Mouse (Mus musculus): Measurements from ENCODE around the gene Slc25a51. TPM values are rescaled to one million over a fixed set of nuclear protein-coding genes. Genes with fewer than 3 reads are reported as not detected.

Slc25a51 gene
- polyA plus RNA-seq, 1 experiment = 67.2 TPM

- TF ChIP-seq CTCF (IDR thresholded peaks at IDR 0.05; ENCODE audit: extremely low read depth, insufficient read length, insufficient replicate concordance, low read depth, low read length) (no peak), POLR2A (IDR thresholded peaks at IDR 0.05; ENCODE audit: low read depth, low read length) (no peak)
- Histone ChIP-seq H3K4me3 (ENCODE audit: low read depth, low read length) (peak overlapping the region; percentile 99), H3K4me1 (ENCODE audit: control insufficient read depth, insufficient read depth, insufficient read length, low read length) (peaks cover 15% of the 10 kb centered on the region; the same call in 1 of the 2 replicates), H3K36me3 (ENCODE audit: control insufficient read depth, insufficient read depth, low read length) (peaks cover 9% of the 10 kb centered on the region), H3K27me3 (ENCODE audit: control insufficient read depth, insufficient read depth, low read length) (no peaks in the 10 kb centered on the region), H3K27ac (ENCODE audit: insufficient read depth, low read depth, low read length) (peak overlapping the region; percentile 97)
- WGBS = under 1% methylated on average over 19 of the region's 19 CpGs
These were observed 747 bp downstream of the Slc25a51 start for GRCm38 (mm10) chr4:45407703-45408334.

- Histone ChIP-seq H3K4me3 (ENCODE audit: low read depth, low read length) (no peak overlapping the region; the same call in 1 of the 2 replicates), H3K4me1 (ENCODE audit: control insufficient read depth, insufficient read depth, insufficient read length, low read length) (peaks cover 21% of the 10 kb centered on the region), H3K27me3 (ENCODE audit: control insufficient read depth, insufficient read depth, low read length) (no peaks in the 10 kb centered on the region), H3K36me3 (ENCODE audit: control insufficient read depth, insufficient read depth, low read length) (peaks cover 12% of the 10 kb centered on the region), H3K27ac (ENCODE audit: insufficient read depth, low read depth, low read length) (peak overlapping the region; percentile 7; the same call in 1 of the 2 replicates)
- 31% methylated on average over 5 of the region's 5 CpGs for WGBS
- TF ChIP-seq CTCF (IDR thresholded peaks at IDR 0.05; ENCODE audit: extremely low read depth, insufficient read length, insufficient replicate concordance, low read depth, low read length) (no peak), POLR2A (IDR thresholded peaks at IDR 0.05; ENCODE audit: low read depth, low read length) (no peak)
These were observed 1.4 kb downstream of the Slc25a51 start for GRCm38 (mm10) chr4:45407001-45407702.

- 0 out of 2 replicates have a peak overlapping the region, but pooled peaks have one; percentile 20 for H3K4me3 ChIP-seq (ENCODE audit: low read depth, low read length)
- H3K4me1 ChIP-seq (ENCODE audit: control insufficient read depth, insufficient read depth, insufficient read length, low read length) = peaks cover 24% of the 10 kb centered on the region
- no peak for TF ChIP-seq CTCF (IDR thresholded peaks at IDR 0.05; ENCODE audit: extremely low read depth, insufficient read length, insufficient replicate concordance, low read depth, low read length)
- TF ChIP-seq POLR2A (IDR thresholded peaks at IDR 0.05; ENCODE audit: low read depth, low read length) = no peak
- H3K27ac ChIP-seq (ENCODE audit: insufficient read depth, low read depth, low read length) = peak overlapping the region; percentile 37; the same call in 1 of the 2 replicates
- 83% methylated on average over 7 of the region's 7 CpGs for WGBS
- peaks cover 14% of the 10 kb centered on the region for H3K36me3 ChIP-seq (ENCODE audit: control insufficient read depth, insufficient read depth, low read length)
- H3K27me3 ChIP-seq (ENCODE audit: control insufficient read depth, insufficient read depth, low read length) = no peaks in the 10 kb centered on the region
These were observed 2.2 kb downstream of the Slc25a51 start for GRCm38 (mm10) chr4:45406397-45406796.

DNA sequence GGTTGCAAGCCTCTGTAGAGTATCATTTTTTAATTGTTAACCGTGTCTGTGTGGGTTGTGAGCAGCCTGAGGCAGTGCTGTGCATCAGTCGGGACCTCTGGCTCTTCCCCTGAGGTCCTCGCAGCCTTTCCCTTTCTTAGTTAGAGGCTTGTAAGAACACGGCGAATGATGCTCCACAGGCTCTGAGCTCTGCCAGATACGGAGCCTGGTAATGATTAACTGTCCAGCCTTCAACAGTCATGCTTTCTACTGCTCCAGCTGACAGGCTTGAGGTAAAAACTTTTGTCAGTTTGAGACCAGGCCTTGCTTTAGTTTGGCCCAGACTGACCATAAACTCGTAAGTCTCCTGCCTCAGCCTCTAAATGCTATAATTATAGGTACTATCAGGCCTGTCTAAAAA, 3.3 kb downstream of the Slc25a51 start:
- H3K36me3 ChIP-seq (ENCODE audit: control insufficient read depth, insufficient read depth, low read length) = peaks cover 21% of the 10 kb centered on the region
- H3K4me3 ChIP-seq (ENCODE audit: low read depth, low read length) = no peak overlapping the region
- no peak overlapping the region for H3K27ac ChIP-seq (ENCODE audit: insufficient read depth, low read depth, low read length)
- 34% methylated on average over 7 of the region's 7 CpGs for WGBS
- peaks cover 24% of the 10 kb centered on the region for H3K4me1 ChIP-seq (ENCODE audit: control insufficient read depth, insufficient read depth, insufficient read length, low read length)
- TF ChIP-seq CTCF (IDR thresholded peaks at IDR 0.05; ENCODE audit: extremely low read depth, insufficient read length, insufficient replicate concordance, low read depth, low read length) (no peak), POLR2A (IDR thresholded peaks at IDR 0.05; ENCODE audit: low read depth, low read length) (no peak)
- no peaks in the 10 kb centered on the region for H3K27me3 ChIP-seq (ENCODE audit: control insufficient read depth, insufficient read depth, low read length)

GRCm38 (mm10) chr4:45404086-45404485, 4.5 kb downstream of the Slc25a51 start:
- TF ChIP-seq POLR2A (IDR thresholded peaks at IDR 0.05; ENCODE audit: low read depth, low read length) (no peak), CTCF (IDR thresholded peaks at IDR 0.05; ENCODE audit: extremely low read depth, insufficient read length, insufficient replicate concordance, low read depth, low read length) (no peak)
- peaks cover 32% of the 10 kb centered on the region for H3K36me3 ChIP-seq (ENCODE audit: control insufficient read depth, insufficient read depth, low read length)
- peak overlapping the region; percentile 72 for H3K27ac ChIP-seq (ENCODE audit: insufficient read depth, low read depth, low read length)
- H3K27me3 ChIP-seq (ENCODE audit: control insufficient read depth, insufficient read depth, low read length) = no peaks in the 10 kb centered on the region
- H3K4me1 ChIP-seq (ENCODE audit: control insufficient read depth, insufficient read depth, insufficient read length, low read length) = peaks cover 24% of the 10 kb centered on the region
- no peak overlapping the region for H3K4me3 ChIP-seq (ENCODE audit: low read depth, low read length)
- 95% methylated on average over 7 of the region's 7 CpGs for WGBS

GRCm38 (mm10) chr4:45403499-45403878, 5.1 kb downstream of the Slc25a51 start:
- 20% methylated on average over 7 of the region's 7 CpGs for WGBS
- TF ChIP-seq POLR2A (IDR thresholded peaks at IDR 0.05; ENCODE audit: low read depth, low read length) (no peak), CTCF (IDR thresholded peaks at IDR 0.05; ENCODE audit: extremely low read depth, insufficient read length, insufficient replicate concordance, low read depth, low read length) (no peak)
- Histone ChIP-seq H3K27ac (ENCODE audit: insufficient read depth, low read depth, low read length) (peak overlapping the region; percentile 72), H3K36me3 (ENCODE audit: control insufficient read depth, insufficient read depth, low read length) (peaks cover 38% of the 10 kb centered on the region), H3K27me3 (ENCODE audit: control insufficient read depth, insufficient read depth, low read length) (no peaks in the 10 kb centered on the region), H3K4me1 (ENCODE audit: control insufficient read depth, insufficient read depth, insufficient read length, low read length) (peaks cover 28% of the 10 kb centered on the region), H3K4me3 (ENCODE audit: low read depth, low read length) (no peak overlapping the region)

DNA sequence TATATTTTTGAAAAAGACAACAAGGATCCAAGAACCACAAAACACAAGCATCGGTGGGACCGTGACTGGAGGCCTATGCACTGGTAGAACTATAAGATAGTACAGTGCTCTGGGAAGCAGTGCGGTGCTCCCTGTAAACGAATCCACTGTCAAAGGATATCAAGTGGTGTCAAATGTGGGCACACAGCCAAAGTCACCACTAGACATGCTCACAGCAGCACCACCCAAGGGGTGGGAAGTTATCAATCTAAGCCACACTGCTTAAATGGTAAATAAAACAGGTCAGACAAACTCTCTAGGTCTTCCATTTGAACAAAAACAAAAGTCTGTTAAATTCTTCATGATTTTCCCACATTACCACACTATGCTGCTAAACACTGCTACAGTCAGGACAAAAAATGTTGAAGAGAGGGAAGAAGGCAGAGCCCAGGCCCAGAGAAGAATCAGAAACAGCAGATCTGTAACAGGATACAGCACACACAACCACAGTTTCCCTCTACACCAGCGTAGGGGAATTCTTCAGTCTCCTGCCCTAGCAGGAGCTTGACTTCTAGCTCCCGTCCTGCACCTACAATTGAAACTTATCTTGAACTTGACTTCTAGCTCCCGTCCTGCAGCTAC, 5.6 kb downstream of the Slc25a51 start:
- H3K27ac ChIP-seq (ENCODE audit: insufficient read depth, low read depth, low read length) = peak overlapping the region; percentile 73
- no peak for TF ChIP-seq CTCF (IDR thresholded peaks at IDR 0.05; ENCODE audit: extremely low read depth, insufficient read length, insufficient replicate concordance, low read depth, low read length)
- TF ChIP-seq POLR2A (IDR thresholded peaks at IDR 0.05; ENCODE audit: low read depth, low read length) = no peak
- H3K4me1 ChIP-seq (ENCODE audit: control insufficient read depth, insufficient read depth, insufficient read length, low read length) = peaks cover 28% of the 10 kb centered on the region
- H3K27me3 ChIP-seq (ENCODE audit: control insufficient read depth, insufficient read depth, low read length) = no peaks in the 10 kb centered on the region
- no peak overlapping the region for H3K4me3 ChIP-seq (ENCODE audit: low read depth, low read length)
- WGBS = 31% methylated on average over 7 of the region's 7 CpGs
- H3K36me3 ChIP-seq (ENCODE audit: control insufficient read depth, insufficient read depth, low read length) = peaks cover 42% of the 10 kb centered on the region

Measured in small intestine, adult 2 months (tissue).